Mouse (Mus musculus): ENCODE measurements around the gene H2al2a. TPM values are rescaled to one million over a fixed set of nuclear protein-coding genes. Genes with fewer than 3 reads are reported as not detected.
A peak's percentile ranks its signal among the peaks of the same experiment; 100 is the strongest.

The H2al2a gene
- total RNA-seq, 1 experiment: not detected

GRCm38 (mm10) chr2:18026116-18026947 is 29.6 kb upstream of the H2al2a start:
- Histone ChIP-seq H3K9me3 (ENCODE audit: control insufficient read depth, insufficient read depth, low read depth, low read length) (no peaks in the 10 kb centered on the region), H3K4me1 (ENCODE audit: control insufficient read depth in 2 of 2, insufficient read depth in 2 of 2, low read length in 2 of 2, poor library complexity in 1 of 2) (peaks cover 0 to 3% of the 10 kb centered on the region in 2 experiments; a peak in 2 of 4 replicates), H3K27ac (ENCODE audit: insufficient read depth, low read depth, low read length, poor library complexity, severe bottlenecking) (peak overlapping the region; percentile 78; the same call in 1 of the 2 replicates), H3K4me3 (ENCODE audit: insufficient read depth in 1 of 2, low read depth in 1 of 2, low read length in 2 of 2, poor library complexity in 1 of 2, severe bottlenecking in 1 of 2) (peak overlapping the region; percentile 48 to 67), H3K36me3 (ENCODE audit: control insufficient read depth, insufficient read depth, low read length, poor library complexity, severe bottlenecking) (no peaks in the 10 kb centered on the region), H3K9ac (ENCODE audit: insufficient read depth, low read depth, low read length, poor library complexity, severe bottlenecking) (peak overlapping the region; percentile 68)
- TF ChIP-seq MAFK (IDR thresholded peaks at IDR 0.05; ENCODE audit: insufficient read depth, low read depth, low read length) (no peak), ZNF384 (IDR thresholded peaks at IDR 0.05; ENCODE audit: low read depth, low read length) (no peak), ZC3H11A (IDR thresholded peaks at IDR 0.05; ENCODE audit: borderline replicate concordance, low read depth, low read length) (no peak), CHD2 (IDR thresholded peaks at IDR 0.05; ENCODE audit: low read depth, low read length) (no peak), HCFC1 (IDR thresholded peaks at IDR 0.05; ENCODE audit: borderline replicate concordance, insufficient read depth, low read length) (no peak)
- peak; percentile 34 for DNase-seq (ENCODE audit: low read depth, low spot score)
- in situ Hi-C loops (cut with MboI; ENCODE audit: low sequenced_read_pairs in 2 of 2, unreplicated experiment in 2 of 2): loop anchor here in 1 of 2 experiments (25.0 kb wide), 1 partner anchor 1411 kb away; the partner anchor contains the start of gene Ptf1a

DNA sequence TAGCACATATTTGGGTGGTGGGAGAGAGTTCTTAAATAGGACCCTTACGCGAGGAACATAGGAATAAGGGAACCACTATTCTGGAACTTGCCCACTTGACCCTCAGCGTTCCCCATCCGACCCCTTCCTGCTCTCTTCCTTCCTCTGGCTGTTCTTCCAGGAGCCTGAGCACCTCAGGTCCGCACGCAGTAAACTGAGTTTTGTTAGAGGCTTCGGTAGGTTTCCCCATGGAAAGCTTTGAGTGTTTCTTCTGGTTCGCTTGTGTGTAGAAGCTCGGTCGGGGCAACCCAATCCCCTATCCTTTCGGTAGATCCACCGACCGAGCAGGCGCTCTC is 29.0 kb upstream of the H2al2a start:
- Histone ChIP-seq H3K36me3 (ENCODE audit: control insufficient read depth, insufficient read depth, low read length, poor library complexity, severe bottlenecking) (no peaks in the 10 kb centered on the region), H3K9ac (ENCODE audit: insufficient read depth, low read depth, low read length, poor library complexity, severe bottlenecking) (peak overlapping the region; percentile 68; the same call in 1 of the 2 replicates), H3K4me3 (ENCODE audit: insufficient read depth in 1 of 2, low read depth in 1 of 2, low read length in 2 of 2, poor library complexity in 1 of 2, severe bottlenecking in 1 of 2) (peak overlapping the region; percentile 48 to 67), H3K27ac (ENCODE audit: insufficient read depth, low read depth, low read length, poor library complexity, severe bottlenecking) (peak overlapping the region; percentile 78; the same call in 1 of the 2 replicates), H3K4me1 (ENCODE audit: control insufficient read depth in 2 of 2, insufficient read depth in 2 of 2, low read length in 2 of 2, poor library complexity in 1 of 2) (peaks cover 0 to 3% of the 10 kb centered on the region in 2 experiments; a peak in 2 of 4 replicates), H3K9me3 (ENCODE audit: control insufficient read depth, insufficient read depth, low read depth, low read length) (no peaks in the 10 kb centered on the region)
- DNase-seq (ENCODE audit: low read depth, low spot score): no peak
- in situ Hi-C loops (cut with MboI; ENCODE audit: low sequenced_read_pairs in 2 of 2, unreplicated experiment in 2 of 2): loop anchor here in 1 of 2 experiments (25.0 kb wide), 1 partner anchor 1412 kb away; the partner anchor contains the start of gene Ptf1a
- TF ChIP-seq MAFK (IDR thresholded peaks at IDR 0.05; ENCODE audit: insufficient read depth, low read depth, low read length) (no peak), CHD2 (IDR thresholded peaks at IDR 0.05; ENCODE audit: low read depth, low read length) (no peak), ZNF384 (IDR thresholded peaks at IDR 0.05; ENCODE audit: low read depth, low read length) (no peak), HCFC1 (IDR thresholded peaks at IDR 0.05; ENCODE audit: borderline replicate concordance, insufficient read depth, low read length) (no peak), ZC3H11A (IDR thresholded peaks at IDR 0.05; ENCODE audit: borderline replicate concordance, low read depth, low read length) (no peak)

DNA sequence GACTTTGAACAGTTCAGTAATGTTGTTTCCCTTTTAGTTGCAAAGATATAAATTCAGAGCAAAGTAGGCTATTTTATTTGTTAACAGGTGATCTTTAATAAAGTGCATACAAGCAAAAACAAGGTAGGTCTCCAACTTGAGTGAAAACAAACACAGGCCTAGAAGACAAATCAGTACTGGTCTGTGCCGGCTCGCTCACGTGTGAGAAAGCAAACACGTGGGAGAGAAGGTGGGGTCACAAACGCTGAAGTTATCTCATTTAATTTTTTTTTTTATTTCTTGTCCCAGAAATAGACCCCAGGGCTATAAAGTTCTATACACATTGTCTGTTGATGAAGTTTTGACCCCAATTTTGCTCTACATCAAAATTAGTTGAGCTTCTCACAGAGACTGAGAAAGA is 28.4 kb upstream of the H2al2a start:
- no peak overlapping the region; the same call in 1 of the 2 replicates for H3K27ac ChIP-seq (ENCODE audit: insufficient read depth, low read depth, low read length, poor library complexity, severe bottlenecking)
- no peaks in the 10 kb centered on the region for H3K36me3 ChIP-seq (ENCODE audit: control insufficient read depth, insufficient read depth, low read length, poor library complexity, severe bottlenecking)
- peak overlapping the region in 1 of 2 experiments; percentile 67; a peak in 1 of 4 replicates for H3K4me3 ChIP-seq (ENCODE audit: insufficient read depth in 1 of 2, low read depth in 1 of 2, low read length in 2 of 2, poor library complexity in 1 of 2, severe bottlenecking in 1 of 2)
- no peaks in the 10 kb centered on the region for H3K9me3 ChIP-seq (ENCODE audit: control insufficient read depth, insufficient read depth, low read depth, low read length)
- H3K9ac ChIP-seq (ENCODE audit: insufficient read depth, low read depth, low read length, poor library complexity, severe bottlenecking): no peak overlapping the region
- H3K4me1 ChIP-seq (ENCODE audit: control insufficient read depth in 2 of 2, insufficient read depth in 2 of 2, low read length in 2 of 2, poor library complexity in 1 of 2): peaks cover 0 to 3% of the 10 kb centered on the region in 2 experiments; a peak in 2 of 4 replicates
- in situ Hi-C loops (cut with MboI; ENCODE audit: low sequenced_read_pairs in 2 of 2, unreplicated experiment in 2 of 2): loop anchor here in 1 of 2 experiments (25.0 kb wide), 1 partner anchor 1412 kb away; the partner anchor contains the start of gene Ptf1a
- no peak for DNase-seq (ENCODE audit: low read depth, low spot score)
- no peak for TF ChIP-seq HCFC1 (IDR thresholded peaks at IDR 0.05; ENCODE audit: borderline replicate concordance, insufficient read depth, low read length)

- TF ChIP-seq HCFC1 (IDR thresholded peaks at IDR 0.05; ENCODE audit: borderline replicate concordance, insufficient read depth, low read length) (no peak), MAFK (IDR thresholded peaks at IDR 0.05; ENCODE audit: insufficient read depth, low read depth, low read length) (no peak), ZC3H11A (IDR thresholded peaks at IDR 0.05; ENCODE audit: borderline replicate concordance, low read depth, low read length) (no peak), CHD2 (IDR thresholded peaks at IDR 0.05; ENCODE audit: low read depth, low read length) (no peak), ZNF384 (IDR thresholded peaks at IDR 0.05; ENCODE audit: low read depth, low read length) (no peak)
- no peak for DNase-seq (ENCODE audit: low read depth, low spot score)
- Histone ChIP-seq H3K9me3 (ENCODE audit: control insufficient read depth, insufficient read depth, low read depth, low read length) (peaks cover 4% of the 10 kb centered on the region; the same call in 1 of the 2 replicates), H3K36me3 (ENCODE audit: control insufficient read depth, insufficient read depth, low read length, poor library complexity, severe bottlenecking) (no peaks in the 10 kb centered on the region), H3K4me1 (ENCODE audit: control insufficient read depth in 2 of 2, insufficient read depth in 2 of 2, low read length in 2 of 2, poor library complexity in 1 of 2) (peaks cover 0 to 3% of the 10 kb centered on the region in 2 experiments; a peak in 2 of 4 replicates), H3K4me3 (ENCODE audit: insufficient read depth in 1 of 2, low read depth in 1 of 2, low read length in 2 of 2, poor library complexity in 1 of 2, severe bottlenecking in 1 of 2) (no peak overlapping the region), H3K9ac (ENCODE audit: insufficient read depth, low read depth, low read length, poor library complexity, severe bottlenecking) (no peak overlapping the region), H3K27ac (ENCODE audit: insufficient read depth, low read depth, low read length, poor library complexity, severe bottlenecking) (no peak overlapping the region)
- in situ Hi-C loops (cut with MboI; ENCODE audit: low sequenced_read_pairs in 2 of 2, unreplicated experiment in 2 of 2): no loop called here
Observed at GRCm38 (mm10) chr2:18022886-18023285, 26.1 kb upstream of the H2al2a start.

Measured in ES-E14 (cell line).